Mouse (Mus musculus): ENCODE data around the gene Itpka. TPM values are rescaled to one million over a fixed set of nuclear protein-coding genes. Genes with fewer than 3 reads are reported as not detected.

The Itpka gene
- total RNA-seq, 2 experiments from 2014 or later = 0.74 to 1.5 TPM

DNA sequence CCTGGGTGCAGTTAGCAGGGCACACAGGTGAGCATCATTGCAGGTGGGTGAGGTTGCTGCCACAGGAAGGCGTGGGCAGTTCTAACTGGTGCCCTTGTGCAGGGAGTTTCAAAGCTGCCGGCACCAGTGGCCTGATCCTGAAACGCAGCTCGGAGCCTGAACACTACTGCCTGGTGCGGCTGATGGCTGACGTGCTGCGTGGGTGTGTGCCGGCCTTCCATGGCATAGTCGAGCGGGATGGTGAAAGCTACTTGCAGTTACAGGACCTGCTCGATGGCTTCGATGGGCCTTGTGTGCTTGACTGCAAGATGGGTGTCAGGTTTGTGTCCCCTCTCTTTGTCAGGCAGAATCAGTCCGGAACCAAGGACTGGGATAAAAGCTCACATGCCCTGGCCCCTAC, 7.1 kb downstream of the Itpka start:
- no peak for DNase-seq
- intact Hi-C loops (cut with DNase I) = no loop called here

- DNase-seq = peak in 1 of 2 experiments; percentile 15
- intact Hi-C loops (cut with DNase I) = no loop called here
Measured at GRCm38 (mm10) chr2:119757601-119758100, 15.5 kb downstream of the Itpka start.

DNA sequence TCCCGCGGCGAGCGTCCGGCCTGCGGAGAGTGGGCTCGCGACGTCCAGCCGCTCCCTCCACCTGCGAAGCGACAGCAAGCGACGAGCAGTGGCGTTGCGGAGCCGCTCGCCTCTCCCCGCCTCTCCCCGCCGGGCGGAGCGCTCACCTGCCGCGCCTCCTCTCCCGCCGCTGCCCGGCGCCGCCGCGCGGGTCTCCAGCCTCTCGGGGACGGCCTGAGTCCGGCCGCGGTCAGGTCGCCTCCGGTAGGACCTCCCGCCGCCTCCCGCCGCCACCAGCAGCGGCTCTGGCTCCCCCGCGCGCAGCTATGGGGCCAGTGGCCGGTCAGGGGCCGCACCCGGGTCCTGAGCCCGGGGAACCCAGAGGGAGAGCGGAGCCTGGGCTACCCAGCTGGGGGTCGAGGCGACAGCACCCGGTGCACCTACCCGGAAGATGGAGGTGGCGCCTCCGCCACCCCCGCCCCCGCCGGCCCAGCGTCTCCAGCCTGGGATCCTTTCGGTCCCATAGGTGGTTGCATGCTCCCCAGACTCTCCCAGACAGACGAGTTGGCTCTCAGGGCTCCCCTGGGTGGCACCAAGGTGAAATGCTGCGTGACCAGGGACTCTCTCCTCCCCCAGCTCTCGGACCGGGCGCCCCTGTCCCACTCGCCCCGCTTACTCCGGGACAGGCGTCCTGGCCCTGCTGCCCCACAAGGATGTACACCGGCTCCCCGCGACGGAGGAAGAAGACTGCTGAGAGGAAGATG, 16.1 kb downstream of the Itpka start:
- peak; percentile 14 to 26 for DNase-seq

DNA sequence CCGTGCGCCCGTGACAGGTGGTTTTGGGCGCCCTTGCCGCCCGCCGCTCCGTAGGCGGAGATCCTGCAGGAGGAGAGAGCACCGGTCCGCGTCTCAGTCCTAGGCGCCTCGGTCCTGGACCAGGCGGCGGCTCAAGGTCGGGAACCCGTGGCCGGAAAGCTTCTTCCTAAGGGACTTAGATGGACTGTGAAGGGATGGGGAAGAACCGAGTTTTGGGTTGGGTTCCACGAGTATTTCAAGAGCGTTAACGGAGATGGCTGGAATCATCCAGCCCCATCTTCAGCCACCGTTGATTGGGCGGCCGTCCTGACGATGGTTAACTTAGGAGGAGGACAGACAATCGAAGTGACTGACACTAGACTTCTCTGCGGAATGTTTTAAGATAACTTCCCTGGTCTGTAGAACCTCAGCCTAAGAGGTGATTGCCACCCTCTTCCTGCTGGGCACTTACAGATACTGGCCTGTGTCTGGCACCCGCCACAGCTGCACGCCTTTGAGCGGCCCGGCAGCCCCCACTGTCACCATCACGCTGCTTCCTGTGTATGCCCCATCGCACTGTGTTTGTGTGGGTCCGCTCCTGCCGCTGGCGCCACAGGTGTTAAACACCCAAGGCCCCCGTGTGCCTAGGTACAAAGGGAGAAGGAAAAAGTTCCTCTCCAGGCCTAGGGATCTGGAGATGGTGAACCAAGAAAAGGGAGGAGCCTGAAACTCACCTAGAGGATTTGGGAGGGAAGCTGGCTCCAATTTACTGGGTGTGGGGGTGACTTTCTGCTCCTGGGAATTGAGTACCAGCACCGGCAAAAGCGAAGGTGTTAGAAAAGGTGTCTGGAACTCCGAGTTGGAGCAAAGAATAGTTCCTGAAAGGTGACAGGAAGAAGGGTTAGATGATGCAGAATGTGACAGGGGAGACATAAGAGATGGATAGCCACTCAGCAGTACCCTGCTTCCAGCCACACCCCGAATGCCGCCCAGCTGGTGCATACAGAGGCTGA, 17.0 kb downstream of the Itpka start:
- intact Hi-C loops (cut with DNase I) = no loop called here

More for the DNA sequence above, 16.1 kb downstream of the Itpka start:
- intact Hi-C loops (cut with DNase I) = no loop called here

DNA sequence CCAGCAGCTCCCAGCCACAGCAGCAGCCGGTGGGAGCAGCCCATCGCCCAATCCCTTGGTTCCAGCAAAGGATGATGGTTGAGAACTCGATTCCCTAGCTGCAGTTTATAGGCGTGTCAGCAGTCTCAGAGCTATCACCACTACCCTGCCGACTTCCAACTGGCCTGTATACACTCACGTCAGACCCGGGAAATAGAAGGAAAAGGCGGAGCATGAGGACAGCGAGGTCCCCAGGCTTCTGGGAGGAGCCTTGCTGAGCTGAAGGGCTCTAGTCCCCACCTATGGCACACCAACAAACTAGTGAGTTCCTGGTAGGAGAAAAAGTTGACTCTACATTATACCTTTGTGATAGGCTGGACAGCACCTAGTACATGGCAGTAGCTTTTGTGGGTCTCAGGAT, 18.1 kb downstream of the Itpka start, which contains the start of gene Ltk:
Gene Ltk (minus strand): TSS at position 181 of the 400 bp plus-strand sequence.
- intact Hi-C loops (cut with DNase I) = no loop called here
- DNase-seq = no peak

More for the DNA sequence above, 17.0 kb downstream of the Itpka start:
- no peak for DNase-seq

GRCm38 (mm10) chr2:119762276-119762675, 20.1 kb downstream of the Itpka start:
- intact Hi-C loops (cut with DNase I) = no loop called here
- DNase-seq = no peak

DNA sequence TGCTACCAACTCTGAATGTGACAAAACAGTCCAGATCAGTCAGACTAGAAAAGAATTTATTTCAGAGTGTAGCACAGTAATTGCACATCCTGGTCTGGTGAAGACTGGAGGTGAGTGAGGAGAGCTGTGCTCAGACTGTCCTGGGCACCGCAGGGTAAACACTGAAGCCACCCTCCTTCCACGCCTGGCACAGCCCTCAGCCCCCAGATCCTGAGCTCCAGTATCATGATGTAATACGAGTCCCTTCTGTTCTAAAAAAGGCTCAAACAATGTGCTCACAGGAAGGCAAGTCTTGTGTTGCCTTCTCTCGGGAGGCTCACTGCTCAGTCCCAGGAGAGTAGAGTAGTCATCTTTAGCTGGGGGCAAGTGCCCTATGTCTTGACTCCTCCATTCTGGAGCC, 21.8 kb downstream of the Itpka start:
- no peak for DNase-seq
- intact Hi-C loops (cut with DNase I) = no loop called here

DNA sequence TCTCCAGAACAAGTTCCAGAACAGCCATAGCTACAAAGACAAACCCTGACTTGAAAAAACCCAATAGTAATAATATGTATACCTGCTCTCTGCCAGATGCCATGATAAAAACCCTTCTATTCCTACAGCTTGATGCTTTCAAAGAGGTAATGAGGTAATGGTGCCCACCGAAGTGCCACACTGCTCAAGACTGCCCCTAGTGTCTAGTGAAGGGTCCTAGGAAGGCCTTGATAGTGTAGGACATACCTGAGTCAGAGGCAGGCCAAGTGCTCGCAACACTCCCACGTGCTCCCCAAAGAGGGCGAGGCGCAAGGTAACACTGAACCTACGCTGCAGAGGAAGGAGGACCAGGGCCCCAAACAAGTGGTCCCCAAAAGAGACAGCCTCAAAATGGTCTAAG, 25.1 kb downstream of the Itpka start:
- intact Hi-C loops (cut with DNase I) = no loop called here
- DNase-seq = no peak

DNA sequence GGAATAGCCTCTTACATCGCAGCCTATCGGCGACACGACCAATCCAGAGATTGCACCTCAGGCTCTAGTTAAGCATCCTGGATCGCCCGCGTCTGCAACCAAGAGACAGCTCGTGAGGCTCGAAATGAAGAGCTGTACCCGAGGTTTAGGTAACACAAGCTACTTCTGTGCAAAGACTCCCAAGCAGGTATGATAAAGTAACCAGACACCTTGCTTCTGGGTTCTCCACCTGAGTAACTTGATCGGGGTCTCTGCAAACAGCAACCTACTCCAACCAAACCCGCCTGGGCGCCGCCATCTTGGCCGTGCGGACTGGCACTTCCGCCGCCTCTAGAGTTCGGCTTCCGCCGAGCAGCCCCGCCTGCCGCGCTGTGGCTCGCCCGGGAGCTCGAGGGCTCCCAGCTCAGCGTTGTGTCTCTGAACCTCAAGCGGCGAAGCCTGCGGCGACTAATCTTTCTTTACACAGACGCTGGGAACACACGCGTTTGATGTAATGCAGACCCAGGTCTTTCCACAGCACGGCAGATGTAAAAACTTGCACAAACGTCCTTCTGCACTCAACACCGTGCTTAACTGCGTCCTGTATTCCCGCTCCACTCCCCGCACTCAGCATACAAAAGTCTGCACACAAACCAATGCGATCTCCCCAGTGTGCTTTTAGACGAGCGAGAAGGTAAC, 45.2 kb downstream of the Itpka start, which contains the start of gene Rpap1:
Gene Rpap1 (minus strand): TSS at position 332 of the 678 bp plus-strand sequence.
- intact Hi-C loops (cut with DNase I) = loop anchor here (2.0 to 5.0 kb wide), 2 partner anchors 109 to 130 kb away; partner anchors contain the start of gene Mga

GRCm38 (mm10) chr2:119789996-119790395, 47.9 kb downstream of the Itpka start:
- intact Hi-C loops (cut with DNase I) = loop anchor here (5.0 to 10.0 kb wide), 2 partner anchors 127 to 155 kb away; no protein-coding TSS in a partner anchor
- DNase-seq = no peak

More for the DNA sequence above, 45.2 kb downstream of the Itpka start, which contains the start of gene Rpap1:
- peak; percentile 87 to 89 for DNase-seq

DNA sequence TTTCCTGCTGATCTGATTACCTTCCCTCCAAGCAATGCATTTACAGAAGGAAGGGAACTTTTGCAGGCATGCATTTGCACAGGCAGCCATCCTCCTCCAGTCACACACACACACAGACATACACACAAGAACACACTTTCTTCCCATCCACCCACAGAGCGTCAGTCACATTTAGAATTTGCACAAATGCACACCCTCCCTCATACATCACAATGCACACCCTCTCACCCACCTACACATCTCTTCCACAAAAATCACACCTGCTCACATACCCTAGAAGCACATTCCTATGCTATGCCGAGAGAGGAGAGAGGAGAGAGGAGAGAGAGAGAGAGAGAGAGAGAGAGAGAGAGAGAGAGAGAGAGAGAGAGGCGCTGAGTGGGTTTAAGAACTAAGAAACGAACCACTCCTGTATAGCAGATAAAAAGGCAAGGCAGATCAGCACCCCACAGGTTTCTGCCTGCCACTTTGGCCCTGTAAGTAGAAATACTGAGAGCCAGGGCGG, 55.2 kb downstream of the Itpka start, which contains the start of gene Tyro3:
Gene Tyro3 (plus strand): TSS at position 455 of the 505 bp plus-strand sequence.
- intact Hi-C loops (cut with DNase I) = loop anchor here (10.0 kb wide), 1 partner anchor 147 kb away; no protein-coding TSS in a partner anchor
- no peak for DNase-seq

- intact Hi-C loops (cut with DNase I) = loop anchor here (2.0 to 10.0 kb wide), 3 partner anchors 74 to 214 kb away; no protein-coding TSS in a partner anchor
- DNase-seq = peak; percentile 82 to 86
Measured at GRCm38 (mm10) chr2:119798246-119798927, 56.2 kb downstream of the Itpka start.

DNA sequence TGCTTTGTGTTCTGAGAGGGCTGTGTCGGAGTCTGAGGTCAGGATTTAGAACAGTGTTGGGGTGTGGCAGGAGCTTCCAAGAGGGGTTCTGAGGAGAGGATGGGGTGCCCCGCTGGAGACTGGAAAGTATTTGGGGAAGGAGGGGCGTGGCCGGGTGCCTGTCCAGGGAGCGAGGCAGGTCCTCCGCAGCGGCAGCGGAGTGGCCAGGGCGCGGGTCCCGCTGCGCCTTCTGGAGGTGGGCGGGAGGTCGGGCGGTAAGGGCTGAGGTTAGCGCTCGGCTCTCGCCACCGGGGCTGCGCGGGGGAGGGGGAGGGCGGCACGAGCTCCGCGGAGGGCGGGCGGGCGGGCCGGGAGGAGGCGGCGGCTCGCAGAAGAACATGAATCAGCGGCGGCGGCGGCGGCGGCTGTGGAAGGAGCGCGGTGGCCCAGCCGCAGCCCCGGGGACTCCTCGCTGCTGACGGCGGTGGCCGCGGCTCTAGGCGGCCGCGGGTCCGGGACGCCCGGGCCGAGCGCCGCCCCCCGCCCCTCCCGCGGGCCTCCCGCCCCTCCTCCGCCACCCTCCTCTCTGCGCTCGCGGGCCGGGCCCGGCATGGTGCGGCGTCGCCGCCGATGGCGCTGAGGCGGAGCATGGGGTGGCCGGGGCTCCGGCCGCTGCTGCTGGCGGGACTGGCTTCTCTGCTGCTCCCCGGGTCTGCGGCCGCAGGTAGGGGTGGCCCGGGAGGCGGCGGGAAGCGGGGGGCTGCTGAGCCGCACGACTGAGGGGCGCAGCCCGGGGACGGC, 57.2 kb downstream of the Itpka start:
- DNase-seq = peak; percentile 58 to 61
- intact Hi-C loops (cut with DNase I) = loop anchor here (2.0 to 10.0 kb wide), 3 partner anchors 73 to 213 kb away; no protein-coding TSS in a partner anchor

DNA sequence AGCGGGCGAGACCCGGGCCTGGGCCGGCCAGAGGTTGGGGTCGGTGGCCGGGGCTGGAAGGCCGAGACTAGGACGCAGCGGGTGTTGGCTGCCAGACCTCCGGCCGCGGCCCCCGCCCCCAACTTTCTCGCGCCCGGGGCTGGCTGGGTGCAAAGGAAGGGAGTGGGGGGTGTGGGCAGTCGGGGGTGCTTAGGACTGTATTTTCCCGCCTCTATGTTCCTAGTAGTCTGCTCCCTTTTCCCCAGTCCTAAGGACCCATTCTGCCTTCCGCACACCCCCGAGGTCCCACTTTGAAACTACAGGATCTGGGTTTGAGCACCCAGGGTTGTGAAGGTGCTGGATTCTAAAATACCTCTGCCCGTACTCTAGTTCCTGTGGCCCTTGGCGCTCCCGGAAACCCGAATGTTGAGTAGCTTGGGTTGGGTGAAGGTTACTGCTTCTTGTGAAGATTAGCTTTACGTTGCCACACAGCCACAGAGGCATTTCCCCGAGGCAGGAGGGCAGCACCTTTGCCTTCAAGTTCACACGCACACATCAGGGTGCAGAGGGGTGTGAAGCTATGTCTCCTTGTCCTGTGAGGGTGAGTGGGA, 57.9 kb downstream of the Itpka start:
- intact Hi-C loops (cut with DNase I) = loop anchor here (2.0 to 10.0 kb wide), 3 partner anchors 73 to 213 kb away; no protein-coding TSS in a partner anchor
- DNase-seq = no peak
